Mouse (Mus musculus) monocyte, adult 5-6 weeks (primary cell): ENCODE measurements around the gene Zfp119b. TPM values are rescaled to one million over a fixed set of nuclear protein-coding genes. Genes with fewer than 3 reads are reported as not detected.
A peak's percentile ranks its signal among the peaks of the same experiment; 100 is the strongest.
"Not testable (repeated sequence)": the region's sequence is repeated elsewhere in the genome, so short reads cannot be mapped to it uniquely, and the experiment has no call there.

Experiments
- ATAC-seq: fragments of 153-309, 156-312 bp; replicated peaks from 2 replicates; pipeline ENCODE4 v1.8.0; 2017; ENCODE audit warnings: mild to moderate bottlenecking; ENCODE audit not compliant: low TSS enrichment, insufficient number of reproducible peaks, severe bottlenecking, poor library complexity, low FRiP score
- total RNA-seq: library from RNA; stranded (forward); fragments of 200-1000, 200-491, 200-594 nt; gene quantifications from 3 replicates; pipeline ENCODE4 v1.2.3, GENCODE M21; 2017

Gene Zfp119b
- total RNA-seq, 1 experiment from 2014 or later = 15.6 TPM

GRCm38 (mm10) chr17:55931553-55932502 lies 17.5 kb downstream of the Zfp119b start:
- peak; percentile 78 for ATAC-seq

DNA sequence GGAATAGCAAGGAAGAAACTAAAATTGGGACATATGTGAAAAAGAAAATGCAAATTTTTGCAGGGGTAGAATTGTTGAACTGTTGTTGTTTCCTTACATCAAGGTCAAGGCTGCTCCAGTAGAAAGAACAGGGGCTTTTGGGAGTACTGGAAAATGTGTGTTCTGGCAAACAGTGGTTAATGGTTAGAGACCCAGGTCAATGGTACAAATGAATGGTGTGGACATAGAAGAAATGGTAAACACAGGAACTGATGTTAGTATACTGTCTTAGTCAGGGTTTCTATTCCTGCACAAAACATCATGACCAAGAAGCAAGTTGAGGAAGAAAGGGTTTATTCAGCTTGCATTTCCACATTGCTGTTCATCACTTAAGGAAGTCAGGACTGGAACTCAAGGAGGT lies 42.6 kb downstream of the Zfp119b start:
- ATAC-seq = no peak

- no peak for ATAC-seq
Measured at GRCm38 (mm10) chr17:55904131-55904530, 45.2 kb downstream of the Zfp119b start.

- ATAC-seq = no peak
Measured at GRCm38 (mm10) chr17:55903687-55904086, 45.6 kb downstream of the Zfp119b start.

DNA sequence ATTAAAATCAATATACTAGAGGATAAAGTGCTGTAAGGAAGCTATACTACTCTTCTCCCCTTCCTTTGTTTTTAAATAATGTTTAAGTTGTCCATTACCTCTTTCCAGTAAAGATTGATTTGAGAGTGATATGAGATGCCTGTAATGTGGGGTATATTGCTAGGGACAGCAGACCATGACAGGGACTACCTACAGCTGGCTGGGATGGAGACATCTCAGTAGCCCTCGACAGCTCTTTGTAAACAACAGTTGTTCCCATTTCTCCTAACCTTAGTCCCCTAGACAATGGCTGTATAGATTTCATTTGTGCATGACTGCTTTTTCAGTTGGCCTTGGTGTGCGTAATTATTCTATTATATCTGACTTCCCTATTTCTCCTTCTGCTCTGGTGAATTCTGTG lies 46.2 kb downstream of the Zfp119b start:
- no peak for ATAC-seq

DNA sequence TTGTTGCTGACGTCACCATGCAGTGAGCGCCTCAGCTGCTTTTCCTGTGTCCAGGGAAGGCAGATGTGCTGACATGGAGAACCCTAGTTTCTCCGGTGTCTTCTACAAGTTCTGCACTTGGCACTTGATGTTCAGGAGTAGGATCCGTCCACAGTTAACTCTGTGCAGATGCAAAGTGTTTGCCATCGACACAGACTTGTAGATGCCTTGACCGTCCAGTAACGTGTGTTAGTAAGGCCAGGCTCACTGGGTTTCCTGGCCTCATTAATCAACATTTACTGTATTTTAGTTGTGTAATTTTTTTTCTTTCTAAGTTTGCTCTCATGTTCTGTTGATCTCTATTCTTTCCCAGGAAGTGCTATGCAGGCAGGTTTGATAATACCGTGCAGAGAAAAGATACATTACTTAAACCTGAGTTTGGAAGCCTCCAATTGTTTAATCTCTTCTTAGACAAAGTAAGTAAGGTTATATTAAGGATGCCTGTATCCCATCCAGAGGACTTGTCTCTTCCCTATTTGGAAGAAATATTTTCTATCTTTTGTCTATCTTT lies 56.8 kb downstream of the Zfp119b start:
- ATAC-seq = not testable (repeated sequence)

Other genes with a start within 250 kb of the Zfp119b start
- gene Pot1b, start 236.9 kb downstream of the Zfp119b start, total RNA-seq = 322 to 362 TPM (median 361 TPM) in 3 replicates
- gene Adgre4, start 199.5 kb downstream of the Zfp119b start, total RNA-seq = 433 to 771 TPM (median 747 TPM) in 3 replicates
- 6.6 to 9.9 TPM (median 7.0 TPM) in 3 replicates for gene Zfp119a, start 70.6 kb downstream of the Zfp119b start, total RNA-seq
- gene Zfp959, start 57.4 kb downstream of the Zfp119b start, total RNA-seq = 19.0 to 38.3 TPM (median 29.2 TPM) in 3 replicates
- 22.4 to 32.2 TPM (median 26.5 TPM) in 3 replicates for gene Ebi3, start 3.1 kb upstream of the Zfp119b start, total RNA-seq
- 14.7 to 16.4 TPM (median 16.4 TPM) in 3 replicates for gene Yju2, start 9.6 kb upstream of the Zfp119b start, total RNA-seq
- gene Shd, start 21.0 kb upstream of the Zfp119b start, total RNA-seq = not detected in 3 replicates
- not detected in 3 replicates for gene Fsd1, start 37.0 kb upstream of the Zfp119b start, total RNA-seq
- gene Stap2, start 56.1 kb upstream of the Zfp119b start, total RNA-seq = 0.29 to 1.1 TPM in 2 of 3 replicates, not detected in the other
- 31.5 to 106 TPM (median 82.0 TPM) in 3 replicates for gene Mpnd, start 56.2 kb upstream of the Zfp119b start, total RNA-seq
- 22.4 to 35.7 TPM (median 23.4 TPM) in 3 replicates for gene Sh3gl1, start 87.1 kb upstream of the Zfp119b start, total RNA-seq
- gene Chaf1a, start 90.9 kb upstream of the Zfp119b start, total RNA-seq = 0.64 to 4.6 TPM (median 2.1 TPM) in 3 replicates
- 38.0 to 40.4 TPM (median 38.5 TPM) in 3 replicates for gene Ubxn6, start 125.5 kb upstream of the Zfp119b start, total RNA-seq
- 61.2 to 151 TPM (median 112 TPM) in 3 replicates for gene Hdgfl2, start 130.1 kb upstream of the Zfp119b start, total RNA-seq
- not detected in 3 replicates for gene Plin4, start 160.3 kb upstream of the Zfp119b start, total RNA-seq
- gene Plin5, start 168.1 kb upstream of the Zfp119b start, total RNA-seq = not detected in 3 replicates
- not detected in 3 replicates for gene Lrg1, start 172.5 kb upstream of the Zfp119b start, total RNA-seq
- gene Sema6b, start 190.8 kb upstream of the Zfp119b start, total RNA-seq = 0.53 to 1.2 TPM (median 0.87 TPM) in 3 replicates
- 0.39 to 0.43 TPM in 2 of 3 replicates, not detected in the other for gene Tnfaip8l1, start 213.0 kb upstream of the Zfp119b start, total RNA-seq
- 25.0 to 31.5 TPM (median 30.6 TPM) in 3 replicates for gene Mydgf, start 234.4 kb upstream of the Zfp119b start, total RNA-seq